Mouse (Mus musculus): ENCODE measurements around the gene Cpeb3.

- TF ChIP-seq CTCF (IDR thresholded peaks at IDR 0.05; ENCODE audit: control insufficient read depth, insufficient read depth, insufficient read length) (no peak), CEBPB (IDR thresholded peaks at IDR 0.05; ENCODE audit: low read depth) (no peak)
Measured at GRCm38 (mm10) chr19:37076116-37076515, 132.3 kb downstream of the Cpeb3 start.
